Mouse (Mus musculus): Measurements from ENCODE around the gene Tbkbp1. TPM values are rescaled to one million over a fixed set of nuclear protein-coding genes. Genes with fewer than 3 reads are reported as not detected.
"Not testable (repeated sequence)": the region's sequence is repeated elsewhere in the genome, so short reads cannot be mapped to it uniquely, and the experiment has no call there.

Gene Tbkbp1
- polyA plus RNA-seq (2011; ENCODE audit: insufficient read depth, insufficient read length, low replicate concordance, missing spikeins) = 6.3 and 16.6 TPM in 2 replicates

DNA sequence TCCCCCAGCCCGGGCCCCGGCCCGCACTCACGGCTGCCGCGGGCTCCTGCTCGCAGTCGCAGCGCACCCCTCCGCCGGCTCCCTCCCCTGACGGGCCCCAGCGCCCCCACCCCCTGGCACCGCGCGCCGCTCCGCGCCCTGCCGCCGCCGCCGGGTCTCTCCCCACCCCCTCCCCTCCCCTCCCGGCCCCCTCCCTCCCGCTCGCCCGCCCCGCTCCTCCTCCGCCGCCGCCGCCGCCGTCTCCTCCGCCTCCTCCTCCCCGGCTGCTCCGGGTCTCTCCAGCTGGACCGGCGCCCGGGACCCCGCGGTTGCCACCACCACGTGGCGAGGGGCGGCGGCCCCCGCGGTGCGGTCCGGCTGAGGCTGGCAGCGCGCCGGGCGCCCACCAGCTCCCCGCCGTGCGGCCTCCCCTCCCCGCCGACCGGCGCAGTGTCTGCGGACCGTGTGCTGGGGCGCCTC lies at the start of gene Tbkbp1:
Gene Tbkbp1, minus strand, starts transcription at position 153 of the 459 bp plus-strand sequence.
- WGBS = under 1% methylated on average over 55 of the region's 64 CpGs
- no peaks in the 10 kb centered on the region for H3K4me1 ChIP-seq (ENCODE audit: control insufficient read depth, insufficient read depth, low read length)
- H3K27ac ChIP-seq (ENCODE audit: control insufficient read depth, insufficient read depth, low read depth, low read length, poor library complexity) = peak within 1 kb of the TSS; percentile 54
- H3K4me3 ChIP-seq (replicated peaks; ENCODE audit: control insufficient read depth, low read depth, low read length) = peak within 1 kb of the TSS; percentile 79
- TF ChIP-seq CTCF (IDR thresholded peaks at IDR 0.05; ENCODE audit: control insufficient read depth, insufficient read depth, low read length) (no peak), POLR2A (IDR thresholded peaks at IDR 0.05; ENCODE audit: borderline replicate concordance, control insufficient read depth, low read depth, low read length) (no peak)

DNA sequence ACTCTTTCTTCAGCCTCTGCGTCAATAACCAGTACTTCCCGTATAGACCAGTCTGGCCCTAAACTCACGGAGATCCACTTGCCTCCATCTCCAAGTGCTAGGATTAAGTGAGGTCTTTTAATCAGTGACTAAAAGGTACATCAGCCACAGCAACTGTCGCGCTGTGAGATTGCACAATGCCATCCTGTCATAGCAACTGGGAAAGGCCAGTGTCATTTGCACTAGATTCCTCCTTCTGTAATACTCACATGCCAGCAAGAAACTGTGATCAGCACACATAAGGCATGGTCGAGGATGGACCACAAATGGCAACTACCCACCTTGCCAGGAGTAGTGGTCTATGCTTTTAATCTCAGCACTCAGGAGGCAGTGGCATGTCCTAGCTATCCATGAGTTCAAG lies 48.2 kb upstream of the Tbkbp1 start:
- no peaks in the 10 kb centered on the region; the same call in 1 of the 2 replicates for H3K4me1 ChIP-seq (ENCODE audit: control insufficient read depth, insufficient read depth, low read length)
- 52% methylated on average over 6 of the region's 6 CpGs for WGBS
- H3K27ac ChIP-seq (ENCODE audit: control insufficient read depth, insufficient read depth, low read depth, low read length, poor library complexity) = no peak overlapping the region
- H3K4me3 ChIP-seq (replicated peaks; ENCODE audit: control insufficient read depth, low read depth, low read length) = no peak overlapping the region
- TF ChIP-seq POLR2A (IDR thresholded peaks at IDR 0.05; ENCODE audit: borderline replicate concordance, control insufficient read depth, low read depth, low read length) (no peak), CTCF (IDR thresholded peaks at IDR 0.05; ENCODE audit: control insufficient read depth, insufficient read depth, low read length) (no peak)

DNA sequence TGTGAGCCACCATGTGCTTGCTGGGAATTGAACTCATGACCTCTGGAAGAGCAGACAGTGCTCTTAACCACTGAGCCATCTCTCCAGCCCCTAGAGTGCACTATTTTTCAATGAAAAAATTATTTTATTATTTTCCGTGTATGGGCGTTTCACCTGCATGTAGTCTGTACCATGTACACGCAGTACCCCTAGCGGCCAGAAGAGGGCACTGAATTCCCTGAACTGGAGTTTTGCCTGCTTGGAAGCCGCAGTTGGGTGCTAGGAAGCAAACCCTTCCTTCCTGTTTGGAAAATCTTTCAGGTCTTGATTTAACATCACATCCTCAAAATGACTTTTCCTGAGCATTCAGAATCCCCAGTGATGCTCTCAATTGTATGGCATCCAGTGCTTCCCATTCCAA lies 47.3 kb upstream of the Tbkbp1 start:
- H3K4me1 ChIP-seq (ENCODE audit: control insufficient read depth, insufficient read depth, low read length) = no peaks in the 10 kb centered on the region; the same call in 1 of the 2 replicates
- no peak overlapping the region for H3K4me3 ChIP-seq (replicated peaks; ENCODE audit: control insufficient read depth, low read depth, low read length)
- TF ChIP-seq CTCF (IDR thresholded peaks at IDR 0.05; ENCODE audit: control insufficient read depth, insufficient read depth, low read length) (peak; percentile 77), POLR2A (IDR thresholded peaks at IDR 0.05; ENCODE audit: borderline replicate concordance, control insufficient read depth, low read depth, low read length) (no peak)
- no peak overlapping the region for H3K27ac ChIP-seq (ENCODE audit: control insufficient read depth, insufficient read depth, low read depth, low read length, poor library complexity)
- WGBS = 8% methylated on average over 5 of the region's 5 CpGs

DNA sequence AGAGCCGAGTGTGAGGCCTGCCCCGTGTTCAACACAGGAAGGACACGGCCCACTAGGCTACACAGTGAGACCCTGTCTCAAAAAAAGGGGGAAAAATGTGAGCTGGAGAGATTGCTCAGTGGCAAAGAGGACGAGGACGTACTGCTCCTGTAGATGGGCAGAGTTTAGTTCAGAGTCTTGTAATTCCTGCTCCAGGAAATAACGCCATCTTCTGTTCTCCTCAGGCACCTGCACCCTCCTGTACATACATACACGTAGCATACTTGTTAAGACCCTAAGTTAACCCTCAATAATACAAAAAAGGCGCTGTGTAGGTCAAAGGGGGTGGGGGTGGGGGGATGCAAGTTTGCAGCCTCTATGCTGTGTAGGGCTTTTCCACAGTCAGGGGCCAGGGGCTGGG lies 45.7 kb upstream of the Tbkbp1 start:
- WGBS = 78% methylated on average over 8 of the region's 8 CpGs
- Histone ChIP-seq H3K27ac (ENCODE audit: control insufficient read depth, insufficient read depth, low read depth, low read length, poor library complexity) (no peak overlapping the region), H3K4me3 (replicated peaks; ENCODE audit: control insufficient read depth, low read depth, low read length) (no peak overlapping the region)

DNA sequence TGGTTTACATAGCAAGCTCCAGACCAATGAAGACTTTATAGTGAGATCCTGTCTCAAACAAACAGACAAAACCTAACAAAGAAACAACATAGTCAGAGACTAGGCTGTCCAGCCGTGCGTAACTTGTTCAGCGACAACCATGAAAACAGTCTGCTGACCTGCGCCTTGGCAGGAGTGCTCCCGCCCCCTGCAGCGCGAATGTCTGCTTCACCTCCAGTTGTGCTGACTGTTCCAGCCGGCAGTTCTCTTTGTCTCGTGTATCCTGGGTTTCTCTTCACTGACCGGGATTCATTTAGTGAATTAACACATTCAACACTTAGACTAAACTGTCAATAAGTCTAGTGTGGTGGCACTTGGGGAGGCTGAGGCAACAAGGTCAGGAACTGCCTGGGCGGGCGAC lies 45.2 kb upstream of the Tbkbp1 start:
- 85% methylated on average over 12 of the region's 12 CpGs for WGBS
- no peaks in the 10 kb centered on the region; the same call in 1 of the 2 replicates for H3K4me1 ChIP-seq (ENCODE audit: control insufficient read depth, insufficient read depth, low read length)
- TF ChIP-seq POLR2A (IDR thresholded peaks at IDR 0.05; ENCODE audit: borderline replicate concordance, control insufficient read depth, low read depth, low read length) (no peak), CTCF (IDR thresholded peaks at IDR 0.05; ENCODE audit: control insufficient read depth, insufficient read depth, low read length) (no peak)
- no peak overlapping the region for H3K4me3 ChIP-seq (replicated peaks; ENCODE audit: control insufficient read depth, low read depth, low read length)
- no peak overlapping the region for H3K27ac ChIP-seq (ENCODE audit: control insufficient read depth, insufficient read depth, low read depth, low read length, poor library complexity)

More for the DNA sequence above, 45.7 kb upstream of the Tbkbp1 start:
- no peak for TF ChIP-seq POLR2A (IDR thresholded peaks at IDR 0.05; ENCODE audit: borderline replicate concordance, control insufficient read depth, low read depth, low read length)
- H3K4me1 ChIP-seq (ENCODE audit: control insufficient read depth, insufficient read depth, low read length) = no peaks in the 10 kb centered on the region; the same call in 1 of the 2 replicates

DNA sequence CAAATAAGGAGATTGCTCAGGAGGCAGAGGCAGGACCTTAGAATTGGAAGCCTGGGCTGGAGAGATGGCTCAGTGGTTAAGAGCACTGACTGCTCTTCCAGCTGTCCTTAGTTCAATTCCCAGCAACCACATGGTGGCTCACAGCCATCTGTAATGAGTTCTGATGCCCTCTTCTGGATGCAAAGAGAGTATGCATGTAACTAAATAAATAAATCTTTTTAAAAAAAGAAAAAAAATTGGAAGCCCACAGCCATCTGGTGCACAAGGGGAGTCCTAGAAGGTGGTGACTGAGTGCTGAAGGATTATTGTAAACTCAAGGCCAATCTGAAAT lies 41.3 kb upstream of the Tbkbp1 start:
- Histone ChIP-seq H3K4me3 (replicated peaks; ENCODE audit: control insufficient read depth, low read depth, low read length) (no peak overlapping the region), H3K4me1 (ENCODE audit: control insufficient read depth, insufficient read depth, low read length) (no peaks in the 10 kb centered on the region; the same call in 1 of the 2 replicates), H3K27ac (ENCODE audit: control insufficient read depth, insufficient read depth, low read depth, low read length, poor library complexity) (no peak overlapping the region)
- TF ChIP-seq POLR2A (IDR thresholded peaks at IDR 0.05; ENCODE audit: borderline replicate concordance, control insufficient read depth, low read depth, low read length) = no peak
- no peak for TF ChIP-seq CTCF (IDR thresholded peaks at IDR 0.05; ENCODE audit: control insufficient read depth, insufficient read depth, low read length)

DNA sequence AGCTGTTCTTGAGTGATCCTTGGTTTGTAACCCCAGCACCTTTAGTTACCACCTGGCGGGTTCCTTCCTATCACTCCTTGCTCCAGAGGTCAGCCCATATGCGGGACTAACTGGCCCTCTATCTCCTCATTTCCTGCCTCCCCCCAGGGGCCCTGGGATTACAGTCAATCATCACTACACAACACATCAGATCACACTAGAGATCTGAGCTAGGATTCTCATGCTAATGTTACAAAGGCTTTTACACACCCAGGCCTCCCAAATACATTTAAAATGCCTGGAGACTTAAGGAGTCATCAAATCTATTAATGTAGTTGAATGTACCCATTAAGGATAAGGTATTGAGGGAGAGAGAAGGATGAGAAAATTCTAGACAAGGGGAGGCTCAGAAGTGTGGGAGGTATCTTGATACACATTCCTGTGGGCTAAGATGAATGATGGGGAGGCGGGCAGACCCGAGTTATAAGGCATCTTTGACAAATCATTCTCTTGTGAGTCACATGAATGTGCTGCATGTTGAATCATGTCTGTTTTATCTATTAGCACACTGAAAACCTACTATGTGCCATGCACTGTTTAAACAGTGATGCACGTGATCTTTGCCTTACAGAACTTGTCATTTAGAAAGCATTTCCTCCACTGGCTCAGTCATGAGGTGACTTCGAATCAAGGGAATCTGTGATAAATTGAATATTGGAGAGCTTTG lies 40.8 kb upstream of the Tbkbp1 start:
- Histone ChIP-seq H3K27ac (ENCODE audit: control insufficient read depth, insufficient read depth, low read depth, low read length, poor library complexity) (no peak overlapping the region), H3K4me1 (ENCODE audit: control insufficient read depth, insufficient read depth, low read length) (no peaks in the 10 kb centered on the region; the same call in 1 of the 2 replicates), H3K4me3 (replicated peaks; ENCODE audit: control insufficient read depth, low read depth, low read length) (no peak overlapping the region)
- TF ChIP-seq CTCF (IDR thresholded peaks at IDR 0.05; ENCODE audit: control insufficient read depth, insufficient read depth, low read length) = no peak
- TF ChIP-seq POLR2A (IDR thresholded peaks at IDR 0.05; ENCODE audit: borderline replicate concordance, control insufficient read depth, low read depth, low read length) = no peak
- 79% methylated on average over 6 of the region's 6 CpGs for WGBS

DNA sequence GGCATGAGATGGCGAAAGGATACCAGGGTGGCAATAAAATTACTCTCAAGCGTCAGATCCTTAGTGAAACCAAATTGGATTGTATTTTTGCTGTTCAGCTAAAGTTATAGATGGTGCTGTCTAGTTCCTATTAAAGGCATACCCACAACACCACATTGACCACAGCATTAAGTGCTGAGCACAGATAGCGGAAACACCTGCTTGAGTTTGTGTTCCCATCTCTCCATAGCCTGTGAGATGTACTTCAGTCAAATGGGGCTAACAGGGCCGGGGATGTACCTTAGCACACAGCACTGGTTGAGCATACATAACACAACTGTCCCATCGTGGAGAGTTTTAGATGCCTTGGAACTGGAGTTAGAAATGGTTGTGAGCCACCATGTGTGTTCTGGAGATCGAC lies 39.7 kb upstream of the Tbkbp1 start:
- TF ChIP-seq CTCF (IDR thresholded peaks at IDR 0.05; ENCODE audit: control insufficient read depth, insufficient read depth, low read length) (no peak), POLR2A (IDR thresholded peaks at IDR 0.05; ENCODE audit: borderline replicate concordance, control insufficient read depth, low read depth, low read length) (no peak)
- Histone ChIP-seq H3K4me1 (ENCODE audit: control insufficient read depth, insufficient read depth, low read length) (no peaks in the 10 kb centered on the region; the same call in 1 of the 2 replicates), H3K4me3 (replicated peaks; ENCODE audit: control insufficient read depth, low read depth, low read length) (no peak overlapping the region), H3K27ac (ENCODE audit: control insufficient read depth, insufficient read depth, low read depth, low read length, poor library complexity) (no peak overlapping the region)
- WGBS = 37% methylated on average over 6 of the region's 6 CpGs

DNA sequence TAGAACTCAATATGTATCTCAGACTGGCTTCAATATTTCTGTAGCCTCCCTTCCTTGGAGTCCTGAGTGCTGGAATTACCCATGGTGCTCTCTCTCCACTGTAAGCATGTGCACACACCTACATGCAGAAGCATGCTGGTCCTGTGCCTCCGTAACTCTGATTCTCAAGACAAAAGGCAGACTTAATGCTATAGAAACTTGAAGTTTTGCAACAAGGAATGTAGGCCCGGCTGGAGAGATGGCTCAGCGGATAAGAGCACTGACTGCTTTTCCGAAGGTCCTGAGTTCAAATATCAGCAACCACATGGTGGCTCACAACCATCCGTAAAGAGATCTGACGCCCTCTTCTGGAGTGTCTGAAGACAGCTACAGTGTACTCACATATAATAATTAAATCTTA lies 38.4 kb upstream of the Tbkbp1 start:
- H3K4me3 ChIP-seq (replicated peaks; ENCODE audit: control insufficient read depth, low read depth, low read length); H3K27ac ChIP-seq (ENCODE audit: control insufficient read depth, insufficient read depth, low read depth, low read length, poor library complexity); H3K4me1 ChIP-seq (ENCODE audit: control insufficient read depth, insufficient read depth, low read length): not testable (repeated sequence)
- WGBS = 70% methylated on average over 6 of the region's 6 CpGs
